Mouse (Mus musculus) neural tube, embryonic 11.5 days (tissue): Measurements from ENCODE around the gene Cpz. TPM values are rescaled to one million over a fixed set of nuclear protein-coding genes. Genes with fewer than 3 reads are reported as not detected.

Experiments used
- ATAC-seq: fragments of 200-750 bp; cut with Nextera tagmentation; 2 replicates; pipeline ENCODE4 v1.8.0; 2017; ENCODE audit warnings: moderate number of reproducible peaks, mild to moderate bottlenecking, moderate TSS enrichment, moderate library complexity; ENCODE audit not compliant: insufficient read depth, low FRiP score, low TSS enrichment
- DNase-seq: peaks from one replicate; pipeline ENCODE4 v3.0.0-alpha.2; 2015; ENCODE audit warnings: low spot score
- H3K27ac ChIP-seq: fragments of 300-500 bp; sonication (generic); 2 replicates; pipeline ENCODE4 v1.5.1; 2014; ENCODE audit warnings: low read depth, mild to moderate bottlenecking, low read length
- H3K27me3 ChIP-seq: fragments of 300-500 bp; sonication (generic); 2 replicates; pipeline ENCODE4 v1.6.1; 2014; ENCODE audit warnings: mild to moderate bottlenecking, low read length, mixed read lengths; ENCODE audit not compliant: control insufficient read depth, insufficient read depth
- H3K36me3 ChIP-seq: fragments of 300-500 bp; sonication (generic); 2 replicates; pipeline ENCODE4 v1.6.1; 2014; ENCODE audit warnings: mild to moderate bottlenecking, low read length, moderate library complexity, mixed read lengths; ENCODE audit not compliant: control insufficient read depth, insufficient read depth
- H3K4me1 ChIP-seq: fragments of 300-500 bp; sonication (generic); 2 replicates; pipeline ENCODE4 v1.6.1; 2014; ENCODE audit warnings: low read length, mixed read lengths; ENCODE audit not compliant: control insufficient read depth, insufficient read depth
- H3K4me2 ChIP-seq: fragments of 300-500 bp; sonication (generic); 2 replicates; pipeline ENCODE4 v1.6.1; 2014; ENCODE audit warnings: low read depth, mild to moderate bottlenecking, moderate library complexity
- H3K4me3 ChIP-seq: fragments of 300-500 bp; sonication (generic); 2 replicates; pipeline ENCODE4 v1.5.1; 2014; ENCODE audit warnings: low read depth, low read length
- H3K9ac ChIP-seq: fragments of 300-500 bp; sonication (generic); 2 replicates; pipeline ENCODE4 v1.6.1; 2014; ENCODE audit warnings: mild to moderate bottlenecking, low read length
- H3K9me3 ChIP-seq: fragments of 300-500 bp; sonication (generic); 2 replicates; pipeline ENCODE4 v1.6.1; 2016; ENCODE audit warnings: low read length; ENCODE audit not compliant: control insufficient read depth
- WGBS: fragments of 180-500 bp; shearing (Covaris S2); extraction: QIAGEN DNeasy Blood & Tissue Kit; methylation state at CpG from one replicate; pipeline ENCODE4 v1.1.7; 2014; 5-methylcytosine and 5-hydroxymethylcytosine counted together
- polyA plus RNA-seq: library from polyadenylated mRNA; unstranded; fragments of >200 nt; fragmentation: Nextera tagmentation; extraction: Ambion mirVana; gene quantifications from 2 replicates; pipeline ENCODE4 v1.2.1, GENCODE M21; 2014

Cpz gene
- 5.4 and 6.0 TPM in 2 replicates for polyA plus RNA-seq

- DNase-seq, result peak; percentile 86
- Histone ChIP-seq H3K9ac (peak within 1 kb of the TSS; percentile 48), H3K27me3 (peaks cover 16% of the 10 kb centered on the region), H3K4me2 (peak within 1 kb of the TSS; percentile 55), H3K4me1 (peaks cover 18% of the 10 kb centered on the region), H3K9me3 (no peaks in the 10 kb centered on the region), H3K4me3 (peak within 1 kb of the TSS; percentile 26), H3K27ac (no peak within 1 kb of the TSS), H3K36me3 (no peaks in the 10 kb centered on the region)
- peak; percentile 70 for ATAC-seq
- WGBS, result 2% methylated on average over 28 of the region's 29 CpGs
These were observed at the start of gene Cpz for GRCm38 (mm10) chr5:35525469-35526123. TSS of gene Cpz (minus strand) at chr5:35525698.

GRCm38 (mm10) chr5:35574653-35575599 lies 49.4 kb upstream of the Cpz start, which contains the start of gene Trmt44:
TSS of gene Trmt44 (minus strand) at chr5:35575070.
- H3K9ac ChIP-seq, result peak within 1 kb of the TSS; percentile 90
- ATAC-seq, result peak; percentile 93
- H3K4me2 ChIP-seq, result peak within 1 kb of the TSS; percentile 92
- 4% methylated on average over 56 of the region's 56 CpGs for WGBS
- H3K9me3 ChIP-seq, result no peaks in the 10 kb centered on the region
- peak within 1 kb of the TSS; percentile 88 for H3K27ac ChIP-seq
- H3K4me1 ChIP-seq, result peaks cover 5% of the 10 kb centered on the region
- no peaks in the 10 kb centered on the region for H3K27me3 ChIP-seq
- peaks cover 2% of the 10 kb centered on the region for H3K36me3 ChIP-seq
- peak within 1 kb of the TSS; percentile 97 for H3K4me3 ChIP-seq
- peak; percentile 93 for DNase-seq

- DNase-seq (no peak), ATAC-seq (no peak)
- Histone ChIP-seq H3K9me3 (no peaks in the 10 kb centered on the region), H3K4me1 (peaks cover 5% of the 10 kb centered on the region), H3K27me3 (no peaks in the 10 kb centered on the region), H3K9ac (no peak overlapping the region), H3K4me2 (no peak overlapping the region), H3K27ac (no peak overlapping the region), H3K36me3 (peaks cover 7% of the 10 kb centered on the region), H3K4me3 (no peak overlapping the region)
- 94% methylated on average over 6 of the region's 6 CpGs for WGBS
These were observed 46.0 kb upstream of the Cpz start for GRCm38 (mm10) chr5:35571546-35571945.

GRCm38 (mm10) chr5:35566632-35567031 lies 41.1 kb upstream of the Cpz start:
- H3K27ac ChIP-seq, result no peak overlapping the region
- no peaks in the 10 kb centered on the region for H3K27me3 ChIP-seq
- no peaks in the 10 kb centered on the region for H3K4me1 ChIP-seq
- DNase-seq, result no peak
- peaks cover 17% of the 10 kb centered on the region for H3K36me3 ChIP-seq
- H3K9ac ChIP-seq, result no peak overlapping the region
- H3K4me2 ChIP-seq, result no peak overlapping the region
- no peaks in the 10 kb centered on the region for H3K9me3 ChIP-seq
- ATAC-seq, result no peak
- H3K4me3 ChIP-seq, result no peak overlapping the region
- 88% methylated on average over 4 of the region's 4 CpGs for WGBS

GRCm38 (mm10) chr5:35565217-35565616 lies 39.7 kb upstream of the Cpz start:
- whole genome bisulfite sequencing, result 91% methylated on average over 9 of the region's 9 CpGs
- no peaks in the 10 kb centered on the region for H3K9me3 ChIP-seq
- H3K27ac ChIP-seq, result no peak overlapping the region
- no peak for ATAC-seq
- H3K4me1 ChIP-seq, result no peaks in the 10 kb centered on the region
- no peak for DNase-seq
- no peak overlapping the region for H3K9ac ChIP-seq
- H3K4me2 ChIP-seq, result no peak overlapping the region
- H3K36me3 ChIP-seq, result peaks cover 19% of the 10 kb centered on the region
- no peak overlapping the region for H3K4me3 ChIP-seq
- no peaks in the 10 kb centered on the region for H3K27me3 ChIP-seq

GRCm38 (mm10) chr5:35563449-35563848 lies 38.0 kb upstream of the Cpz start:
- Histone ChIP-seq H3K4me1 (no peaks in the 10 kb centered on the region), H3K4me2 (no peak overlapping the region), H3K27ac (no peak overlapping the region), H3K9me3 (no peaks in the 10 kb centered on the region), H3K9ac (no peak overlapping the region), H3K27me3 (no peaks in the 10 kb centered on the region), H3K36me3 (peaks cover 17% of the 10 kb centered on the region), H3K4me3 (no peak overlapping the region)
- DNase-seq, result peak; percentile 81
- ATAC-seq, result no peak
- WGBS, result 0% methylated on average over 1 of the region's 1 CpGs

- WGBS, result 95% methylated on average over 2 of the region's 2 CpGs
- no peak overlapping the region for H3K9ac ChIP-seq
- H3K4me2 ChIP-seq, result no peak overlapping the region
- no peaks in the 10 kb centered on the region for H3K9me3 ChIP-seq
- no peak overlapping the region for H3K27ac ChIP-seq
- H3K4me3 ChIP-seq, result no peak overlapping the region
- peaks cover 15% of the 10 kb centered on the region for H3K36me3 ChIP-seq
- DNase-seq (no peak), ATAC-seq (no peak)
- no peaks in the 10 kb centered on the region for H3K27me3 ChIP-seq
- H3K4me1 ChIP-seq, result no peaks in the 10 kb centered on the region
These were observed 37.1 kb upstream of the Cpz start for GRCm38 (mm10) chr5:35562616-35563015.

- DNase-seq (no peak), ATAC-seq (no peak)
- no peaks in the 10 kb centered on the region for H3K4me1 ChIP-seq
- H3K9ac ChIP-seq, result no peak overlapping the region
- H3K4me3 ChIP-seq, result no peak overlapping the region
- H3K27me3 ChIP-seq, result no peaks in the 10 kb centered on the region
- 88% methylated on average over 8 of the region's 8 CpGs for WGBS
- H3K36me3 ChIP-seq, result peaks cover 19% of the 10 kb centered on the region
- no peaks in the 10 kb centered on the region for H3K9me3 ChIP-seq
- H3K4me2 ChIP-seq, result no peak overlapping the region
- H3K27ac ChIP-seq, result no peak overlapping the region
These were observed 33.9 kb upstream of the Cpz start for GRCm38 (mm10) chr5:35559447-35559846.
